Mouse (Mus musculus) right cerebral cortex, postnatal 10 days (tissue): ENCODE data around the gene Got1.
A peak's percentile ranks its signal among the peaks of the same experiment; 100 is the strongest.
"Not testable (repeated sequence)": the region's sequence is repeated elsewhere in the genome, so short reads cannot be mapped to it uniquely, and the experiment has no call there.

Experiments used
- DNase-seq, 2 experiments: peaks; one replicate each; pipeline ENCODE4 v3.0.0; 2021; ENCODE audit warnings: low spot score in 2 of 2

Gene Got1

GRCm38 (mm10) chr19:43521996-43522395 lies 2.4 kb downstream of the Got1 start:
- peak in 1 of 2 experiments; percentile 33 for DNase-seq

DNA sequence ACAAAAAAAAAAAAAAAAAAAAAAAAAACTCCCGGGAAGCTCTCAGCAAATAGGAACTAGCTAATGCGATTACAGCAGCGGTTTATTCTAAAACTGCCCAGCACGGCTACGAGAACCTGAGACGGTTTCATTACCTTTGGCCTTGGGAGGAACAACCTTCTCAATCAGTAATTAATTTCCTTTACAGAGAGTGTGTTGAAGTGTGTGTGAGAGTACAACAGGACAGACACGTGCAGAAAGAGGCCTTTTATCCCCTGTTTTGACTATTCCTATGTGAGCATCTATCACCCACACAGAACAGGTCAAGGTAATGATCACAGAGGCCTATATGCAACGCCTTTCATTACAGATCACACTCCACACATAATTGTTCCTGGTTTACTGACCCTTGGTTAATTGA lies 3.0 kb downstream of the Got1 start:
- peak in 1 of 2 experiments; percentile 19 for DNase-seq

DNA sequence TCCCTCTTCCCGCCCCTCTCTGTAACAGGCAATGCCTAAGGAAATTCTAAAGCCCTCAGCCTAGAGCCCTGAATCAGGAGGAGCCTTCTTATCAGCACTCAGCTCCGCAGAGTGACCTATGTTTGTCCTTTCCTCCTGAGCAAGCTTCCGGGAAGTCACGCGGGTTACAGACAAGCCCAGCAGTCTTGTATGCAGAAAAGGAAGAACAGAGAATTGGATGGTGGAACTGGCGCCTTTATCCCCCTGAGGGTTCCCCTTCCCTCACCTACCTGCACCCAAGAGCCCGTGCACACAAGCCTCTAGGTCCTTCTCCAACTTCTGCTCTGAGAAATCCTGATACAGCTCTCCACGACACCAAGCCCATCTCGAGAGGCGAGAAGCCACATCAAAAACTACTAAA lies 4.0 kb downstream of the Got1 start:
- DNase-seq: peak in 1 of 2 experiments; percentile 23

DNA sequence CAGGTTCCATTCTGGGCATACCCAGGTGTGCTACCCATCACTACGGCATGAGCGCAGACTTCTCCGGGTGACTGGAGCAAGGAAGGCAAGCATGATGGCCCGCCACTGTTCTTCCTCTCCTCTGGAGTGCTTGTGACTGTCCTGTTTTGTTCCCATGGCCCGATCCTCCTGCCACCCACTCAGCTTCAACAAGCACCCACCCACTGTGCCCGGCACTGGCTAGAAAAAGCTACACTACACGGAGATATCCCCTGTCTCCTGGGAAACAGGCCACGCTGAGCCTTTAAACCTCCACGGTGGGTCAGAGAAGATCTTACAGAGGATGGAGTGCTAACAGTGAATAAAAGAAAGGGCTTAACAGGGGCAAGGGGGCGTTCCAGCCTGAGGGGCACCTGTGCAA lies 5.2 kb downstream of the Got1 start:
- peak in 1 of 2 experiments; percentile 56 for DNase-seq

DNA sequence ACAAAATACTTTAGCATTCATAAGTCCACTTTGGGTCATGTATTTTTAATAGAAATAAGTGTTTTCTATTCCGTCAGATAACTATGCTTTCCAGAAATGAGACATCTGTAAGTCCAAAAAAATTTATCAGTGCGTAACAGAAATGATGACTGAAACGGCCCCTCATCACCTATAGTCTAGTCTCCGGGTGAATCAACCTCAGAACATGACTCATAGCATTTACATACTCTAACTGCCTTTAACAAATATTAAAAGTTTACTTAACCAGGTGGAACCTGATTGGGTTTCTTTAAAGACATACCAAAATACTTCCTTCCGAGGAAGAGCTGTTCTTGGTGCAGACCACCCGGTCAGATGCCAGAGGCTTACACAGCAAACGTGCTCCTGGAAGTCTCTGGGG lies 6.1 kb downstream of the Got1 start:
- no peak for DNase-seq

DNA sequence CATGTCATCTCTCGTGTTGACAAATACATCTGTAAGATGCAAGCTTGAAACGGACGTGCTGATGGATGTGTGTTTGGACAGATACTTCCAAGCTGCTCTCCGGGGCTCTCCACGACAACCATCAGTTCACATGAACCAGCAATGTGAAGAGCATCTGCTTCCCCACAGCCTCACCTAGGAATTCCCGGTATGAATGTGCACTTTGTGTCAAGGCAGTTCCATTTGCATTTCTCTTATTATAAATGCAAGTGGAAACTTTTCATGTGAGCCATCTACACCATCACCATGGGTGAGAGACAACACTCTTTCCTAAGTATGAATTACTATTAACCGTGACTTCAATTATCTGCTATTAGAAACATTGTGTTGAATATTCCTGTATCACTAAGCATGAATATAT lies 6.6 kb downstream of the Got1 start:
- DNase-seq: no peak

DNA sequence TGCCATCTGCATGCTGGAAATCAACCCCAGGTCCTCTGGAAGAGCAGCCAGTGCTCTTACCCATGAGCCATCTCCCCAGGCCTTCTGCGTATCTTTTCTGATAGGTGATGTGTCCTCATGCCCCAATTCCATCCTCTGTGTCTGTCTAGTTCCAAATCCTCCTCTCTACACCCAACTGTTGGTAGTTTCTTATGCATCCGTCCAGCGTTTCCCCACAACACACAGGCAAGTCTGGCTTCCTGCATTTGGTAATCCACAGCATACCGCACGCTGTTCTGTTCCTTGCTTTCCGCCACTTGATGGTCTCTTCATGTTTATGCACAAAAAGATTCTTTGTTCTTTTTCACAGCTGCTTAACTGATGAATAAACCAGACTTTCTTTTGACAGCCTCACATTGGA lies 7.1 kb downstream of the Got1 start:
- no peak for DNase-seq

- no peak for DNase-seq
Observed at GRCm38 (mm10) chr19:43516397-43517035, 7.9 kb downstream of the Got1 start.

DNA sequence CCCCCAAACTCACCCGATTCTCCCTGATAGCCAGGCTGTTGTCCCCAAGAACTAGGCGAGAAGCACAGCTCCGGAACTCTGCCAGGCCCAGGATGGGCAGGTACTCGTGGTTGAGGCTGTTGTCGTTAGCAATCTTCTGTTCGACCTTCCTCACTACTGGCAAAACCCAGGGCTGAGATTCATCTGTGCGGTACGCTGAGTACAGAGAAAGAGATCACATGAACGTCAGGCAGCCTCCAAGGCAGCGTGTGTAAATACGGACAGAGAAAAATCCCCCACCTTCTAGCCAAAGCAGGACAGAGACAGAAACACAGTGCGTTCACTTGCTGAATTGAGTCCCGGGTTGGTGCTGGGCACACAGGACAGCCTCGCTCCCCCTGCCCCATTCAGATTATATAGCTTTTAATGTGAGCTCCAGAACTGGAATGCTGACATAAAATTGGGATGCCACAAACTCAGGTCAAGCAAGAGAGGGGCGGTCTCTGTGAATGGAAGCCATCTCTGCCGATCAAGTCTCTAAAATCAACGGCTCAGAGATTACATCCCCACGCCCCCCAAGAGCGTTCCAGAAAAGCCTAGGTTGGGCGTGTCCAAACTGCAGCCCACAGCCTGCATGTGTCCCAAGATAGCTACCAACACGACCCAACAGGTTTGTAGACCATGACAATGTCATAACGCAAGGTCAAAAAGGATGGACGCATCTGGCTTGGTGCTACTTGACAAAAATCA lies 8.6 kb downstream of the Got1 start:
- DNase-seq: no peak

GRCm38 (mm10) chr19:43513874-43514273 lies 10.5 kb downstream of the Got1 start:
- DNase-seq: no peak

GRCm38 (mm10) chr19:43511621-43512620 lies 12.5 kb downstream of the Got1 start:
- no peak for DNase-seq

DNA sequence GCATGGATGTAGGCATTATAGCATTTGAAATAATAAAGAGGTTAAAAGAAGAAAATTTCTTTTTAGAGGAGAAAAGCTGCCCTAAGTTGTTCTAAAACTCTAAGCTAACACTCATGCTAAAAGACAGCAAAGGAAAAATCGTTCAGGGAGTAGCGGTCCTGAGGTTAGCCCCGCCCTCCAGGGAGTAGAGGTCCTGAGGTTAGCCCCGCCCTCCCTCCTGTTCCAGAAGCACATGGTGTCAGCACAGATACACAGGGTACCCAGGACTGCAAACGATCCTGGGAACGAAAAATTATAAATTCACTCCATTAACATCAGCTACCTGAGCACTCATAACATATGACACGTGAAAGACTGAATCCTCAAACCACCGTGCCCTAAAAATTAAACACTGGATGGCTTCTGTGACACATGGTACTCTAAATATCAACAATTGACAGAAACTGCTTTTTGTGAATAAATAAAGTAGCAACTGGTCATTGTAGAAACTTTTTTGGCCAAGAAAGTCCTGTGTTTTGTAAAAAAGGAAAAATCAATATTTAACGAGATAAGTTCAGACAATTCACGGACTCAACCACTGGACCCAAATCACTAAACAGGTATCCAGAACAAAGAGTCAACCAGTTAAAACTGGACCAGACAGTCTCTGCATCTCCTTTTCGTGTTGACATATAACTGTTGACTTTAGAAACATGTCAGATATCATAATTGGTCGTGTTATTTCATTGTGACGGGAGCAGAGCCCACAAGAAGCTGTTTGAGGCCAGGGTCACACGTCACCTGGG lies 13.8 kb downstream of the Got1 start:
- DNase-seq: no peak

DNA sequence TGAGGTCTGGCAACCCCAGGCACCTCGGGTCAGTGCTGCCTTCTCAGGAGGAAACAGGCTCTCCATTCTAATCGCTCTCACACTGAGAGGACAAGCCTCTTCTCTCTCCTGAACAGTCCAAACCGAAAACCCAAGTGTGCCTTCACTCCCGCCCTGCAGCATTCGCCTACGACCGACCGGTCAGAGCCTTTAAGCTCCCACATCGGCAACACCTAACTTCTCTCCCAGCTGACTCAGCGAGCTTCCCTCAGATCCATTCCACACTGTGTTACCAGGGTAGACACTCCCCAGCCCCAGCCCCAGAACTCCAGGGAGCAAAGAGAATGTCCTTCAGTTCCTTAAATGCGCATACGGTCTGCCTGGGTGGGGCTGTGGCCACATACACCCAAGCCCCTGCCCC lies 19.0 kb downstream of the Got1 start:
- DNase-seq: no peak

DNA sequence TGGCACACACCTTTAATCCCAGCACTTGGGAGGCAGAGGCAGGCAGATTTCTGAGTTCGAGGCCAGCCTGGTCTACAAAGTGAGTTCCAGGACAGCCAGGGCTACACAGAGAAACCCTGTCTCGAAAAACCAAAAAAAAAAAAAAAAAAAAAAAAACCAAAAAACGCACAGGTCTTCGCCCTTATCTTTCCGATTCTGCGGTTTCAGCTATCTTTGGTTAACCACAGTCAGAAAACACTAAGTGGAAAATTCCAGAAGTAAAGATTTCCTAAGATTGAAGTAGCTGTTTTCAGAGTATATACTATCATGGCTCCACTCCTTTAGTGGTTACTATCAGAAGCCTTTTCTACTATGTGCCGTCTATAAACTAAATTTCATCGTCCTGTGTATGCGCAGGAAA lies 20.8 kb downstream of the Got1 start:
- not testable (repeated sequence) for DNase-seq

- DNase-seq: no peak
Observed at GRCm38 (mm10) chr19:43502630-43503029, 21.8 kb downstream of the Got1 start.

DNA sequence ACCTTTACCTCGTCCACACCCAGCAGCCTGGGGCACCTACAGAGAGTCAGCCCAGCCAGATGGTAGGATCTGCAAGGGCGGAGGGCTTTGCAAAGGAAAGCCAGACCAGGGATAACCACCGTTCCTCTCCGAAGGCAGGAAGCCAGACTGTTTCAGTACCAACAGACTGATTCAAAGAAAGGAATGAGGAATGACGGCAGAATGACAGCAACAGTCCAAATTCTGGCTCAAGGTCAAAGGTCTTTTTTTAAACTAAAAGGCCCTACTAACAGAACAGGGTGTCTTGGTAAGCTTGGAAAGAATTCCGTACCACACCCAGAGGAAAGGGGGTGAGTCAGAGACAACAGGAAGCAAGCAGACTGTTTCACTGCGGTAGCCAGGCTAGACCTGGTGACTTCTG lies 25.5 kb downstream of the Got1 start:
- DNase-seq: no peak

GRCm38 (mm10) chr19:43497440-43497839 lies 27.0 kb downstream of the Got1 start:
- DNase-seq: no peak

DNA sequence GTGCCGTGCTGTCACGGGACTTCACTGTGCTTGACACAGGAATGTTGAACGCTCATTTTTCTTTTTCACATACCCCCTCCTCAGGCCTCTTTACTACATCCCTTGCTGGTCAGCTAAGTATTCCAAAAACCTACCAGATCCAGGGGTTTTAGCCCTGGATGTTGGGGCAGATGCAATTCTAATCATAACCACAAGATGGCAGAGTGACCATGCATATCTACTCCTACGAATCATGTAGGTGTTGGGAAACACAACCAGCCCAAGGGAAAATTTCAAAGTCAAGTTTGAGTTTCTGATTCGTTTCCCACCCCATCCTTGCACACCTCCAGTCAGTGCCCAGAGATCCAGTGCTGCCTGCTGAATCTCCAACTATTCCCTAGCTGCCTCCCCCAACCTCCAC lies 28.6 kb downstream of the Got1 start:
- DNase-seq: peak; percentile 61 to 64

- DNase-seq: no peak
Observed at GRCm38 (mm10) chr19:43494914-43495313, 29.5 kb downstream of the Got1 start.

DNA sequence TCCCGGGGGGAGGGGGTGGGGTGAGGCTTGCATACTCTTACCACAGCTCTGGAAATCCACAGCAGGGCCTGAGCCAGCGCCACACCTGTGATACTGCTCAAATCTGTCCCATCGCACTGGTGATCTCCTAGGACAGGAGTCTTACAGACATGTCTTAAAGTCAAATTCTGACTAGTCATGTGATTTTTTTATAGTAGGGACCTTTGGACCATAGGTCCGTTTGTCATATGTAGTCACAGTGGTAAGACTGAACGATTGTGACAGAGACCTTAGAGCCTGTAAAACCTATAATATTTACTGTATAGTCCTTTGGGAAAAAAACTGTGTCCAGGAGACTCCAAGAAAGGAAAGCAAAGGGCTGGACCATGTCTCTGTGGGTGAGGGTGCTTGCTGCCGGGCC lies 30.5 kb downstream of the Got1 start:
- no peak for DNase-seq

DNA sequence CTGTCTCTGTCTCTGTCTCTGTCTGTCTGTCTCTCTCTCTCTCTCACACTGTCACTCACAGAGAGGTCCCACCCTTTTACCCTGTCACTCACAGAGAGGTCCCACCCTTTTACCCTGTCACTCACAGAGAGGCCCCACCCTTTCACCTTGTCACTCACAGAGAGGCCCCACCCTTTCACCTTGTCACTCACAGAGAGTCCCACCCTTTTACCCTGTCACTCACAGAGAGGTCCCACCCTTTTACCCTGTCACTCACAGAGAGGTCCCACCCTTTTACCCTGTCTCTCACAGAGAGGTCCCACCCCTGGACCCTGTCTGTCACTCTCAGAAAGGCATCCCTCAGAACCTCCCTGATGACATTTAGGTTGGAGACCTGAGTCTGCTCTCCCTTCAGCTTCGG lies 31.1 kb downstream of the Got1 start:
- not testable (repeated sequence) for DNase-seq

DNA sequence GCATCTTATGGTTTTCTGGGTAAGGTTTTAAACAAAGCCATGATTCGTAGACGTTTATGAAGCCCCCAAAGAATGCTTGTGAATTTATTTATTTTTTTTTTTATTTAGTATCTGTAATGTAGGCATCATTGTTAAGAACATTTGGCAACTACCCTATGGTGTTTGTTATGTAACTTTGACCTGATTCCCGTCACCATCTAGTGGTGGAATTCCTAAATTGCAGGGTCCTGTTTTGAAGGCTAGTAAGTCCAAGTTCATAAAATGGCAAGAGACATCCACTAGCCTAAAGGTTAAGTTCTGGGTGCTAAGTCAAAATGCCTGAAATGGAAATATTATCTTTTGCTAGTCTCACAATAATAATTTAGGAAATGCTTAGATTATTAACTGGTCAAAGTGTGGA lies 37.0 kb downstream of the Got1 start:
- no peak for DNase-seq
